Mouse (Mus musculus) ES-Bruce4 (cell line): ENCODE measurements around the gene Gm5134. TPM values are rescaled to one million over a fixed set of nuclear protein-coding genes. Genes with fewer than 3 reads are reported as not detected.

Source experiments
- H3K27ac ChIP-seq: 2 replicates; pipeline ENCODE4 v1.5.1; 2012; ENCODE audit warnings: low read length, inconsistent platforms; ENCODE audit not compliant: insufficient read depth
- H3K27me3 ChIP-seq: 2 replicates; pipeline ENCODE4 v1.6.1; 2012; ENCODE audit warnings: mild to moderate bottlenecking, low read length, inconsistent platforms; ENCODE audit not compliant: control insufficient read depth, poor library complexity, insufficient read depth, severe bottlenecking
- H3K36me3 ChIP-seq: 2 replicates; pipeline ENCODE4 v1.6.1; 2012; ENCODE audit warnings: inconsistent platforms, mild to moderate bottlenecking, low read length, moderate library complexity; ENCODE audit not compliant: control insufficient read depth, poor library complexity, insufficient read depth, severe bottlenecking
- H3K4me1 ChIP-seq: one replicate; pipeline ENCODE4 v1.8.1; 2011; ENCODE audit warnings: low read length; ENCODE audit not compliant: control insufficient read depth, insufficient read depth
- H3K4me3 ChIP-seq: 2 replicates; pipeline ENCODE4 v1.5.1; 2011; ENCODE audit warnings: low read depth, mild to moderate bottlenecking, low read length
- H3K9ac ChIP-seq: 2 replicates; pipeline ENCODE4 v1.6.1; 2012; ENCODE audit warnings: low read depth, mild to moderate bottlenecking, inconsistent platforms; ENCODE audit not compliant: poor library complexity, severe bottlenecking
- H3K9me3 ChIP-seq: replicated peaks from 2 replicates; pipeline ENCODE4 v1.6.1; 2012; ENCODE audit warnings: mild to moderate bottlenecking, low read length, inconsistent platforms; ENCODE audit not compliant: control insufficient read depth, poor library complexity, insufficient read depth, severe bottlenecking
- CTCF ChIP-seq: IDR thresholded peaks from one replicate; pipeline ENCODE4 v1.8.1; 2011; ENCODE audit warnings: low read depth, low read length
- EP300 ChIP-seq: IDR thresholded peaks from 2 replicates; pipeline ENCODE4 v1.6.1; 2011; ENCODE audit warnings: low read depth, low read length; ENCODE audit not compliant: insufficient read depth
- POLR2A ChIP-seq: IDR thresholded peaks from one replicate; pipeline ENCODE4 v1.8.1; 2011; ENCODE audit warnings: low read length; ENCODE audit not compliant: insufficient read depth
- polyA plus RNA-seq: library from polyadenylated mRNA; stranded (reverse); fragments of >200 nt; gene quantifications from 2 replicates; pipeline ENCODE4 v1.2.4, GENCODE M21; 2011; ENCODE audit warnings: low read depth; ENCODE audit not compliant: missing spikeins, insufficient read depth, insufficient read length

Gm5134 gene
- polyA plus RNA-seq, 1 experiment: 0.43 TPM

DNA sequence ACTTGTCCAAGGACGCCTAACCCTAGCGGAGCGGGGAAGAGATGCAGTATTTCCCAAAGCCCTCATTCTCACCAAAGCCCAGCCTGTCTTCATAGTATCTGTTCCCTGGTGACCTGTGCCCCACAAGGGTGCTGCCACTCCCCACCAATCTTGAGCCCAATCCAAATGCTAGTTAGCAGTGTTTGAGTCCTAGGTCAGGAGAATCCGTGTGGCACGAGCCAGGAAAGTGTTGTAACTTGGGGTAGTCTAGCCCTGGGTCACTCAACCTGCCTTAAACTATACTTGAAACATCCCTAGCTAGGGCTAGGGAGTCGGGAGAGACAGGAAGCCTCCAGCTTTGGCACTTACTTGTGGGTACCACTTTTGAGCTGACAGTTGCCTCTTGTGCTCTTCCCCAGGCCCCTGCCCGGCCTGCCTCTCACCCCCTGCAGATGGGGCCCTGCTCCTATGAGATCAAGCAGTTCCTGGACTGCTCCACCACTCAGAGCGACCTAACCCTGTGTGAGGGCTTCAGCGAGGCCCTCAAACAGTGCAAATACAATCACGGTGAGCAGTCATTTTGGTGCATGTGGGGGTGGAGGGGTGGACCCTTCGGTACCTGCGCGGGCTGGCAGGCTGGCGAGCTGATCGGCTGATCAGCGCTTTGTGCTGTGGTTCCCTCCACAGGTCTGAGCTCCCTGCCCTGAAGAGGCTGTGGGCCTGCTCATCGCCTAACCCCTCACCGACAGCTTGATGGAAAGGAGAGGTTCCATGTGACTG, 17.2 kb upstream of the Gm5134 start:
- no peaks in the 10 kb centered on the region for H3K27me3 ChIP-seq
- no peak for TF ChIP-seq CTCF
- TF ChIP-seq POLR2A: no peak
- 0 out of 2 replicates have a peak, but pooled peaks have one; percentile 39 for TF ChIP-seq EP300
- H3K4me1 ChIP-seq: peaks cover 4% of the 10 kb centered on the region
- H3K9me3 ChIP-seq: no peaks in the 10 kb centered on the region
- H3K27ac ChIP-seq: peak overlapping the region; percentile 93
- H3K4me3 ChIP-seq: peak overlapping the region; percentile 99
- H3K9ac ChIP-seq: peak overlapping the region; percentile 89
- peaks cover 12% of the 10 kb centered on the region; the same call in 1 of the 2 replicates for H3K36me3 ChIP-seq

- peak overlapping the region; percentile 90 for H3K27ac ChIP-seq
- no peaks in the 10 kb centered on the region for H3K9me3 ChIP-seq
- no peaks in the 10 kb centered on the region for H3K27me3 ChIP-seq
- TF ChIP-seq EP300 (peak; percentile 69; the same call in 1 of the 2 replicates), CTCF (no peak), POLR2A (no peak)
- H3K4me3 ChIP-seq: peak overlapping the region; percentile 46
- peaks cover 12% of the 10 kb centered on the region; the same call in 1 of the 2 replicates for H3K36me3 ChIP-seq
- H3K4me1 ChIP-seq: peaks cover 4% of the 10 kb centered on the region
- peak overlapping the region; percentile 89 for H3K9ac ChIP-seq
Observed at GRCm38 (mm10) chr10:75937851-75938643, 16.3 kb upstream of the Gm5134 start.

DNA sequence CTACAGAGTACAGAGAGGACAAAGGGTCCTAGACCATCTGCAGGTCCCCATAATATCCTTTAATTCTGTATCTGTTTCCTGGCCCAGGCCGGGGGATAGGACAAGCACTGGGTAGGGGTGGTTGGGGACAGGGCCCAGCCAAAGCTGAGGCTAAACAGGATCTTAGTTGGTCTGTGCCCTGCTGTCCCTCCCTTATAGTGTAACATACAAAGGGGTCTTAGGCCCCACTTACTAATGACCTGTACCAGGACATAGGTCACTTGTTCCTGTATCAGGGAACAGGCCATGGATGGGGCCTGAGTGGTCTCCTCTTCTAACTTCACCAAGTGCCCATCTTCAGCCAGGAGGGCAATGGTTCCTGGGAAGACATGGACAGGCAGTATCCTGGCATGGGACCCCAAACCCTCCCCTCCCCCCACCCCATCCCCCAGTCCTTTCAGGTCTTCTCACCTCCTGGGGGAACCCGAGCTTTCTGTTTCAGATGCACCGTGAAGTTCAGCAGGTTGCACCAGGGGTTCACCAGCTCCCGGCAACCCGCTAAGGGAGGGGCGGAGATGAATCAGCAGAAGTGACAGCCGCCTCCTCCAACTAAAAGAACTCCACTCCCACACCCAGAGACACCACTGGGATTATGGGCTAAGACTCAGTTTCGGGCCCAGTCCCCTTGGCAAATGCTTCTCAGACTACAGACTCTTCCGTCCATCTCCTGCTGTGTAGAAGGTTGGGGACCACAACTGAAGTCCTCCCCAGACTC, 14.7 kb upstream of the Gm5134 start:
- Histone ChIP-seq H3K4me3 (peak overlapping the region; percentile 31), H3K27me3 (no peaks in the 10 kb centered on the region), H3K36me3 (peaks cover 12% of the 10 kb centered on the region; the same call in 1 of the 2 replicates), H3K27ac (peak overlapping the region; percentile 87), H3K9me3 (no peaks in the 10 kb centered on the region), H3K4me1 (peaks cover 4% of the 10 kb centered on the region), H3K9ac (peak overlapping the region; percentile 28)
- TF ChIP-seq CTCF (no peak), EP300 (peak; percentile 93), POLR2A (no peak)

DNA sequence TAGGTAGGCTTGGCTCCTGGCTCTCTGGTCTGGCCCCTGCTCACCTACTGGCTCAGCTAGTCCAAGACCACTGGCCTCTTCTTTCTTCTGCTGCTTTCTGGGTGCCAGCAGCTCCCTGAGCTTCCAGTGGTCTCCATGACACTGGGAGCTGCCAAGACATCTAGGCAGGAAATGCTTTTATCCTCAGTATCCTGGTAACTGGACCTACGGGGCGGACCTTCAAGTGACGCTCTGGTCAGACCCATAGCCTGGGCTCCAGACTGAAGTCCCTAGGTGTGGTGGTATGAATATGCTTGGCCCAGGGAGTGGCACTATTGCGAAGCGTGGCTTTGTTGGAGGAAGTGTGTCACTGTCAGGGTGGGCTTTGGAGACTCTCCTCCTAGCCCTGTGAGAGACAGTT, 13.8 kb upstream of the Gm5134 start, which contains the start of gene Gm867:
TSS of gene Gm867 (minus strand) at position 153 of the 400 bp plus-strand sequence.
- H3K27me3 ChIP-seq: no peaks in the 10 kb centered on the region
- H3K9ac ChIP-seq: peak within 1 kb of the TSS; percentile 28
- H3K4me1 ChIP-seq: peaks cover 4% of the 10 kb centered on the region
- peak within 1 kb of the TSS; percentile 87 for H3K27ac ChIP-seq
- peaks cover 12% of the 10 kb centered on the region; the same call in 1 of the 2 replicates for H3K36me3 ChIP-seq
- TF ChIP-seq EP300 (no peak), POLR2A (no peak), CTCF (no peak)
- H3K4me3 ChIP-seq: peak within 1 kb of the TSS; percentile 31
- H3K9me3 ChIP-seq: no peaks in the 10 kb centered on the region

DNA sequence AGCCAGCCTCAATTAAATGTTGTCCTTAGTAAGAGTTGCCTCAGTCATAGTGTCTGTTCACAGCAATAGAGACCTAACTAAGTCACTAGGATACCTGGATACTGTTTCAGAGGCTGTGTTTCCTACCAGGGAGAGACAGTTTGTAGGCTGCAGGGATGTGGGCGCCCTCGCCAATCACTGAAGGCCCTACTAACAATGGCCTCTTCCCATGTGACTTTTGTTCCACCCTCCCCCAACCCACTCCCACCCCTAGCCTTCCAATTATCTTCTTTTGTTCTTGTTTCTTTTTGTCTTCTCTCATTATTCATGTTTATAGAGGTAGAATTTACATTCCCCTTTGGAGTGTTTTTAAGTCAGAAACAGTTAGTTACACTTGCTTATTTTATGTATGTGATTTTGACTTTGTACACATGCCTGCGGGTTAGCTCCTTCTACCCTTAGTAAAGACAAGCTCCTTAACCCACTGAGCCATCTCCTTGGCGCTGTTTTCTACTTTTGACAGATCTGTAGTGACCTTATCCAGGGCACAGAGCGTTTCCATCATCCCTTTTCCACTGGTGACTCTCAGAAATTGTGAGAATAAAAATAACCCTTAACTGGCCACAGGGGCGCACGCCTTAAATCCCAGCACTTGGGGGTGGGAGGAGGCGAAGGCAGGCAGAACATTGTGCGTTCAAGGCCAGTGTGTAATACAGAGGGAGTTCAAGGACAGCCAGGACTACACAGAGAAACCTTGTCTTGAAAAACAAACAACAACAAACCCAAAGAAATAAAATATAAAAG, 13.1 kb upstream of the Gm5134 start:
- no peak overlapping the region for H3K9ac ChIP-seq
- H3K4me1 ChIP-seq: peaks cover 4% of the 10 kb centered on the region
- H3K4me3 ChIP-seq: no peak overlapping the region
- H3K36me3 ChIP-seq: peaks cover 12% of the 10 kb centered on the region; the same call in 1 of the 2 replicates
- no peaks in the 10 kb centered on the region for H3K9me3 ChIP-seq
- H3K27me3 ChIP-seq: no peaks in the 10 kb centered on the region
- no peak for TF ChIP-seq POLR2A
- peak; percentile 69; the same call in 1 of the 2 replicates for TF ChIP-seq EP300
- peak overlapping the region; percentile 87 for H3K27ac ChIP-seq
